Comparison of ENCODE assay signal across 18 mouse cellular contexts in the genomic region with DNA sequence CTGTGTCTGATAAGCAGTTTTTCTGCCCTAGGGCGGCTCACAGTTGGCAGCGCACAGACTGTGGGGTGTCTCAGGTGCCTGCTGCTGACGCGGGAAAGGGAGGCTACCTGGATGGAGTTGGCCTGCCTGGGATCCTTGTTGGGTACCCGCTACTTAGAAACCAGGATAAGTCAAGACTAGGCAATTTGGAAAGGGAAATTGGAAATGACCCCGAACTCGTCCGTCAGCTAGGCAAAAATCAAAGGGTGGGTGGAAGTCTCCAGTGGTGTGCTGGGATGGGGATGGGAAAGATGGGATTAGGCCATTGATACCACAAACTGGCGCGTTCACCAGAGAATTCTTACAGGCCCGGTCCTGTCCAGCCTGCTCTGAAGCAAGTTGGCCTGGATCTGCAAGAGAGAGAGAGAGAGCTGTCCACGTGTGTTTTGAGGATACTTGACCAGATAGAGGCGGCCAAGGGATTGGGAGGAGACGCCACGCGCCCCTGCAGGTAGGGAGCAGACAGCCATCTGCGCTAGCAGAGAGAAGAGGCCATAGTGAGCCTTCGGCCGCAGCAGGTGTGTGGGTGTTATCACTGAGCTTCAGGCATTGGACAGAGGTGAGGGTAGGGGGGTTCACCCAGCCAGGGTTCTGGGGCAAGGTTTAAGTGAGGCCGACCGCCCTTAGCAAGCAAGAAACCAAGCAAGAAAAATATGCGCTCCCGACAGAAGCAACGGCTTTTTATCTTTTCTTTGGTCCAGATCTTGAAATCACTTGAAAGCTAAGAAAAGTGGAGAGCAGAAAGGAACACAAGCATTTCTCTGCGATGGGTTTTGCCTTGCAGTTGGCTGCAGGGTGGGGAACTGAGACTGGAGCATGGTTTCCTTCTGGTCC. TPM values are rescaled to one million over a fixed set of nuclear protein-coding genes. Genes with fewer than 3 reads are reported as not detected.
A peak's percentile ranks its signal among the peaks of the same experiment; 100 is the strongest.
DNase-seq lines count a peak whose midpoint lies in the region; ATAC-seq and TF ChIP-seq lines count a peak whose summit lies in the region.
"Had no signal": no experiment of that assay in that cellular context is flagged by ENCODE, and none has a peak within 500 bp of the region (broad histone marks: within the 10 kb centered on the region; RNA-seq: fewer than 3 reads in every experiment).

No protein-coding gene starts in this region.

- no peak overlapping the region for H3K9ac ChIP-seq in forebrain, embryonic 11.5 days (ENCODE audit: low read length)
- H3K9ac ChIP-seq in forebrain, postnatal 0 days = no peak overlapping the region
- H3K9ac ChIP-seq in embryonic facial prominence, embryonic 13.5 days = no peak overlapping the region
- H3K9ac ChIP-seq: lung, embryonic 14.5 days had no signal

- no peaks in the 10 kb centered on the region for H3K9me3 ChIP-seq in forebrain, embryonic 11.5 days (ENCODE audit: control insufficient read depth, low read length)
- H3K9me3 ChIP-seq in forebrain, postnatal 0 days (ENCODE audit: low read length) = no peaks in the 10 kb centered on the region
- H3K9me3 ChIP-seq in megakaryocyte, embryonic 14.5 days = no peaks in the 10 kb centered on the region
- no peaks in the 10 kb centered on the region for H3K9me3 ChIP-seq in embryonic facial prominence, embryonic 13.5 days

- no peak for TF ChIP-seq CTCF in forebrain, postnatal 0 days (IDR thresholded peaks at IDR 0.05; ENCODE audit: low read depth)
- TF ChIP-seq CTCF in small intestine, adult 2 months (IDR thresholded peaks at IDR 0.05; ENCODE audit: extremely low read depth, insufficient read length, insufficient replicate concordance, low read depth, low read length) = no peak

- no peak for ATAC-seq in forebrain, embryonic 11.5 days (replicated peaks; ENCODE audit: low FRiP score)
- no peak for ATAC-seq in forebrain, postnatal 0 days
- ATAC-seq in megakaryocyte, adult 5-6 weeks (ENCODE audit: poor library complexity, severe bottlenecking) = no peak
- no peak for ATAC-seq in embryonic facial prominence, embryonic 13.5 days (ENCODE audit: insufficient number of reproducible peaks, insufficient read depth, low FRiP score, low TSS enrichment, low read depth)
- ATAC-seq: activated CD4-positive, CD25-positive, alpha-beta regulatory T cell, adult 4 months had no signal

- H3K27ac ChIP-seq in forebrain, embryonic 11.5 days (ENCODE audit: low read depth, low read length) = no peak overlapping the region
- H3K27ac ChIP-seq in forebrain, postnatal 0 days (ENCODE audit: low read depth, low read length) = no peak overlapping the region
- H3K27ac ChIP-seq in embryonic facial prominence, embryonic 13.5 days = no peak overlapping the region
- H3K27ac ChIP-seq in small intestine, adult 2 months (ENCODE audit: insufficient read depth, low read depth, low read length) = peak overlapping the region; percentile 69

- under 1% methylated on average over 25 of the region's 25 CpGs for WGBS in forebrain, embryonic 11.5 days
- 9% methylated on average over 25 of the region's 25 CpGs for WGBS in forebrain, postnatal 0 days
- 2% methylated on average over 25 of the region's 25 CpGs for WGBS in embryonic facial prominence, embryonic 13.5 days
- WGBS in small intestine, adult 2 months = 7% methylated on average over 25 of the region's 25 CpGs

- intact Hi-C loops in gastrocnemius, postnatal 36 days (cut with DNase I) = loop anchor here (5.0 kb wide), 1 partner anchor 1092 kb away; the partner anchor contains the start of gene R3hcc1l

- no peak for TF ChIP-seq POLR2A in small intestine, adult 2 months (IDR thresholded peaks at IDR 0.05; ENCODE audit: low read depth, low read length)

- H3K4me1 ChIP-seq in forebrain, embryonic 11.5 days (replicated peaks; ENCODE audit: control insufficient read depth, insufficient read depth, low read length) = peaks cover 29% of the 10 kb centered on the region
- H3K4me1 ChIP-seq in forebrain, postnatal 0 days (ENCODE audit: insufficient read depth) = peaks cover 3% of the 10 kb centered on the region; the same call in 1 of the 2 replicates
- H3K4me1 ChIP-seq in megakaryocyte, embryonic 14.5 days = peaks cover 66% of the 10 kb centered on the region
- H3K4me1 ChIP-seq in embryonic facial prominence, embryonic 13.5 days = peaks cover 21% of the 10 kb centered on the region
- peaks cover 8% of the 10 kb centered on the region for H3K4me1 ChIP-seq in small intestine, adult 2 months (ENCODE audit: control insufficient read depth, insufficient read depth, insufficient read length, low read length)

- peaks cover 84% of the 10 kb centered on the region for H3K27me3 ChIP-seq in forebrain, embryonic 11.5 days (ENCODE audit: control insufficient read depth, insufficient read depth, low read length)
- peaks cover 72% of the 10 kb centered on the region for H3K27me3 ChIP-seq in forebrain, postnatal 0 days (ENCODE audit: insufficient read depth, low read length)
- peaks cover 97% of the 10 kb centered on the region for H3K27me3 ChIP-seq in megakaryocyte, embryonic 14.5 days (replicated peaks)
- H3K27me3 ChIP-seq in embryonic facial prominence, embryonic 13.5 days = peaks cover 98% of the 10 kb centered on the region
- peaks cover 85% of the 10 kb centered on the region for H3K27me3 ChIP-seq in small intestine, adult 2 months (ENCODE audit: control insufficient read depth, insufficient read depth, low read length)

- H3K4me2 ChIP-seq in forebrain, embryonic 11.5 days (ENCODE audit: low read depth, low read length, severe bottlenecking) = 0 out of 2 replicates have a peak overlapping the region, but pooled peaks have one; percentile 5
- H3K4me2 ChIP-seq in forebrain, postnatal 0 days (ENCODE audit: low read depth) = no peak overlapping the region
- peak overlapping the region; percentile 28; the same call in 1 of the 2 replicates for H3K4me2 ChIP-seq in embryonic facial prominence, embryonic 13.5 days
- H3K4me2 ChIP-seq: lung, embryonic 14.5 days had no signal

- no peaks in the 10 kb centered on the region for H3K36me3 ChIP-seq in forebrain, embryonic 11.5 days (ENCODE audit: control insufficient read depth, insufficient read depth, low read length)
- H3K36me3 ChIP-seq in forebrain, postnatal 0 days (ENCODE audit: insufficient read depth) = no peaks in the 10 kb centered on the region
- no peaks in the 10 kb centered on the region for H3K36me3 ChIP-seq in megakaryocyte, embryonic 14.5 days (replicated peaks; ENCODE audit: low read length)
- no peaks in the 10 kb centered on the region for H3K36me3 ChIP-seq in embryonic facial prominence, embryonic 13.5 days
- peaks cover 2% of the 10 kb centered on the region; the same call in 1 of the 2 replicates for H3K36me3 ChIP-seq in small intestine, adult 2 months (ENCODE audit: control insufficient read depth, insufficient read depth, low read length)

- no peak overlapping the region for H3K4me3 ChIP-seq in forebrain, embryonic 11.5 days (ENCODE audit: low read depth, low read length)
- no peak overlapping the region for H3K4me3 ChIP-seq in forebrain, postnatal 0 days (ENCODE audit: low read depth, low read length)
- H3K4me3 ChIP-seq in megakaryocyte, embryonic 14.5 days (replicated peaks) = peak overlapping the region; percentile 86
- H3K4me3 ChIP-seq in embryonic facial prominence, embryonic 13.5 days = peak overlapping the region; percentile 17
- H3K4me3 ChIP-seq in small intestine, adult 2 months (ENCODE audit: low read depth, low read length) = peak overlapping the region; percentile 63

- DNase-seq in forebrain, embryonic 11.5 days (ENCODE audit: low spot score) = peak; percentile 65
- no peak for DNase-seq in forebrain, postnatal 0 days
- no peak for DNase-seq in gastrocnemius, adult 8-10 months (ENCODE audit: low spot score in 2 of 2)
- DNase-seq in gastrocnemius, postnatal 36 days = no peak
- DNase-seq: cerebellum, adult 18-20 months; heart, postnatal 36 days; kidney, adult 9 months; spleen, adult 18-20 months; thymus, adult 2 months had no signal

RNA-seq across cellular contexts. Expression of gene Nkx2-3, which starts 2.4 kb away (rescaled TPM):
- 4.1 and 5.7 TPM in 2 replicates for polyA plus RNA-seq in forebrain, embryonic 11.5 days (2014; fragmentation: Nextera tagmentation; extraction: Ambion mirVana)
- 0.67 and 0.92 TPM in 2 replicates for total RNA-seq in forebrain, postnatal 0 days (2014; rRNA removed)
- polyA plus RNA-seq in forebrain, postnatal 0 days (2015; fragmentation: Nextera tagmentation; extraction: Ambion mirVana) = 1.1 and 1.6 TPM in 2 replicates
- 0.18 TPM in 1 of 2 replicates, not detected in the other for polyA plus RNA-seq in megakaryocyte, embryonic 14.5 days (2012; ENCODE audit: insufficient read depth, low replicate concordance)
- not detected in 2 replicates for total RNA-seq in megakaryocyte, adult 5-6 weeks (2015)
- not detected in 2 replicates for total RNA-seq in megakaryocyte, adult 5-6 weeks (2017)
- polyA plus RNA-seq in embryonic facial prominence, embryonic 13.5 days (2015; fragmentation: Nextera tagmentation; extraction: Ambion mirVana) = 1.4 and 4.2 TPM in 2 replicates
- 12.3 and 24.9 TPM in 2 replicates for polyA plus RNA-seq in small intestine, adult 2 months (2012; rRNA removed)
- total RNA-seq in gastrocnemius, adult 8-10 months (2022) = not detected
- not detected for total RNA-seq in gastrocnemius, postnatal 36 days (2021)
- total RNA-seq: heart, adult 8-10 months; heart, postnatal 36 days; layer of hippocampus, adult 8-10 months; left cerebral cortex, postnatal 10 days had no signal
- polyA plus RNA-seq: activated CD4-positive, CD25-positive, alpha-beta regulatory T cell, adult 4 months; lung, embryonic 14.5 days; thymus, adult 2 months had no signal

Comparison
In these comparisons a context has a peak if more than half of its experiments do, and no peak if none do; other contexts are left out.
1. H3K4me3 ChIP-seq: peak in megakaryocyte, embryonic 14.5 days (single experiment), embryonic facial prominence, embryonic 13.5 days (single experiment) and small intestine, adult 2 months (single experiment); none in forebrain, embryonic 11.5 days (single experiment) and forebrain, postnatal 0 days (single experiment).